Mouse (Mus musculus): Measurements from ENCODE around the gene Ift81.

Ift81 gene

GRCm38 (mm10) chr5:122547810-122548209, 66.5 kb downstream of the Ift81 start:
- no peak for DNase-seq (ENCODE audit: low spot score in 2 of 2)

- DNase-seq (ENCODE audit: low spot score in 2 of 2) = no peak
Observed at GRCm38 (mm10) chr5:122547251-122547714, 67.0 kb downstream of the Ift81 start.

- DNase-seq (ENCODE audit: low spot score in 2 of 2) = no peak
Observed at GRCm38 (mm10) chr5:122543392-122543791, 70.9 kb downstream of the Ift81 start.

GRCm38 (mm10) chr5:122541871-122542270, 72.4 kb downstream of the Ift81 start:
- no peak for DNase-seq (ENCODE audit: low spot score in 2 of 2)

- DNase-seq (ENCODE audit: low spot score in 2 of 2) = no peak
Observed at GRCm38 (mm10) chr5:122538077-122538476, 76.2 kb downstream of the Ift81 start.

GRCm38 (mm10) chr5:122537654-122538053, 76.7 kb downstream of the Ift81 start:
- no peak for DNase-seq (ENCODE audit: low spot score in 2 of 2)

- no peak for DNase-seq (ENCODE audit: low spot score in 2 of 2)
Observed at GRCm38 (mm10) chr5:122533884-122534283, 80.4 kb downstream of the Ift81 start.

GRCm38 (mm10) chr5:122529913-122530604, 84.3 kb downstream of the Ift81 start:
- DNase-seq (ENCODE audit: low spot score in 2 of 2) = no peak

- DNase-seq (ENCODE audit: low spot score in 2 of 2) = peak; percentile 47 to 54
Observed at GRCm38 (mm10) chr5:122529316-122529715, 85.0 kb downstream of the Ift81 start.

- no peak for DNase-seq (ENCODE audit: low spot score in 2 of 2)
Observed at GRCm38 (mm10) chr5:122528591-122528990, 85.7 kb downstream of the Ift81 start.

GRCm38 (mm10) chr5:122527761-122528160, 86.6 kb downstream of the Ift81 start:
- no peak for DNase-seq (ENCODE audit: low spot score in 2 of 2)

- no peak for DNase-seq (ENCODE audit: low spot score in 2 of 2)
Observed at GRCm38 (mm10) chr5:122526878-122527730, 87.2 kb downstream of the Ift81 start.

GRCm38 (mm10) chr5:122526405-122526804, 87.9 kb downstream of the Ift81 start:
- DNase-seq (ENCODE audit: low spot score in 2 of 2) = peak; percentile 36 to 39

- DNase-seq (ENCODE audit: low spot score in 2 of 2) = no peak
Observed at GRCm38 (mm10) chr5:122525238-122525931, 88.9 kb downstream of the Ift81 start.

- DNase-seq (ENCODE audit: low spot score in 2 of 2) = no peak
Observed at GRCm38 (mm10) chr5:122524854-122525237, 89.5 kb downstream of the Ift81 start.

- no peak for DNase-seq (ENCODE audit: low spot score in 2 of 2)
Observed at GRCm38 (mm10) chr5:122524244-122524643, 90.1 kb downstream of the Ift81 start.

GRCm38 (mm10) chr5:122521130-122521473, 93.2 kb downstream of the Ift81 start:
- DNase-seq (ENCODE audit: low spot score in 2 of 2) = no peak

GRCm38 (mm10) chr5:122520254-122521129, 93.8 kb downstream of the Ift81 start:
- DNase-seq (ENCODE audit: low spot score in 2 of 2) = no peak

- no peak for DNase-seq (ENCODE audit: low spot score in 2 of 2)
Observed at GRCm38 (mm10) chr5:122519043-122519660, 95.2 kb downstream of the Ift81 start.

- DNase-seq (ENCODE audit: low spot score in 2 of 2) = no peak
Observed at GRCm38 (mm10) chr5:122518247-122518646, 96.1 kb downstream of the Ift81 start.

GRCm38 (mm10) chr5:122516901-122517300, 97.4 kb downstream of the Ift81 start:
- no peak for DNase-seq (ENCODE audit: low spot score in 2 of 2)
